Mouse (Mus musculus) left cerebral cortex, postnatal 36 days (tissue): ENCODE data around the gene Ifitm5. TPM values are rescaled to one million over a fixed set of nuclear protein-coding genes. Genes with fewer than 3 reads are reported as not detected.
A peak's percentile ranks its signal among the peaks of the same experiment; 100 is the strongest.

Source experiments
- DNase-seq, 2 experiments: peaks; one replicate each; pipeline ENCODE4 v3.0.0; 2021 to 2022; ENCODE audit warnings: low spot score in 2 of 2, mixed read lengths in 1 of 2
- intact Hi-C: fragments of 180-260 bp; cut with DNase I; formaldehyde crosslinking; loops from one replicate; pipeline ENCODE4 v1.15.1; 2025
- total RNA-seq, 2 experiments: library from RNA; stranded (reverse); gene quantifications; 2 replicates each; pipeline ENCODE4 v1.2.3; 2021

Ifitm5 gene
- total RNA-seq, 2 experiments from 2014 or later: not detected

- intact Hi-C loops: no loop called here
- no peak for DNase-seq
Measured at GRCm38 (mm10) chr7:140943356-140943755, 6.7 kb downstream of the Ifitm5 start.

DNA sequence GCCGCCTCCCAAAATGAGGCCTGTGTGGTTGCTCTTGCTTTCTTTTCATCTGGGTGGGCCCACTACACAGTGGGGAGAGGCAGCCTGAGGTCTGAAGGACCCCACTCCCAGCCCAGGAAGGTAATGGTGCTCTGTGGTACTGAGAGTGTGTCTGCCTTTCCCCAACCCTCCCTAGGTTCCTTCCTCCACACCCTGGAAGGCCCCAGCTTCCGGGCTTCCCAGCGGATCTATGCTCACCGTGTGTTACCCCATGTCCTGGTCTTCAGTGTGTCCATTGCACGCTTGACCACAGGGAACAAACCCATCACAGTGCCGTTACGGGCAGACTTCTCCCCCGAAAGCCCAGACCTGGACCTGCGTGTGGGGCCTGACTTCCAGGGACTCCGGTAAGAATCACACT is 7.3 kb downstream of the Ifitm5 start:
- intact Hi-C loops: no loop called here
- DNase-seq: no peak

GRCm38 (mm10) chr7:140942341-140942740 is 7.8 kb downstream of the Ifitm5 start:
- intact Hi-C loops: no loop called here
- no peak for DNase-seq

DNA sequence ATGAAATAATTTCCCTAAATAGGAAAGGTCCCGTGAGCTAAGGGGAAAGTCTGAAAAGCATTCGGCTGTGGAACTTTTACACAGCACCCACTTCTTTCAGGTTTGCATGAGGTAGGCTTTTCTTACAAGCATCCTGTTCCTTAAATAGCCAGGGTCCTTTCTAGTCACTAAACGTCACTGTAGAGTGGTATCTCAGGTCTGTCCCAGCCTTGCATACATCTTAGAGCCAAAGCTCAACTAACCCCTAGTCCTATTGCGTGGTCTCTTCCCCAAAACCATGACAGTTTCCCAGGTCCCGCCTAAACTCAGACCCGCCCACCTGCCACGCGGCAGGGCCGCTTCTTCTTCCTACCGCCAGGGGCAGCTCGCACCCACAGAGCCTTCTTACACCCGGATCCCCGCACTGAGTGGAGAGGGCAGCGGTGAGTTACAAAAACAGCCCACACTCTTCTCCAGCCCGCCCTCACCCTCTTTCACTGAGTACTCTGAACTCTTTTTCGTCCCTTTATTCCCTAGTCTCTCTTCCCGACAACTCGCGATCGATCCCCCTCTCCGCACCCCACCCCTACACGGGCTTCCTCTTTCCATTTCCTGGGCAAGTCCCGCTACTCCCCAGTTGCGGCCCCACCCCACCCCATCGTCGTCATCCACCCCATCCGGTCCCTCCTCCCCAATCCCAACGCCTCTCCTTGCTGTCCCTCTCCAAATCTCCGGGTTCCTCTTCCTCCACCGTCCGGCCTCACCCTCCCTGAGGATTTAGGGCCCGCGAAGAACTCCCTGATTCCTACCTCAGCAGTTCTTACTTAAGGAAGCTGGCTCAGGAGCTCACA is 8.7 kb downstream of the Ifitm5 start, which contains the start of gene Pgghg:
Pgghg (plus strand) TSS at position 170 of the 830 bp plus-strand sequence.
- intact Hi-C loops: no loop called here
- DNase-seq: peak; percentile 42 to 63

GRCm38 (mm10) chr7:140939669-140940171 is 10.4 kb downstream of the Ifitm5 start:
- DNase-seq: no peak
- intact Hi-C loops: no loop called here

DNA sequence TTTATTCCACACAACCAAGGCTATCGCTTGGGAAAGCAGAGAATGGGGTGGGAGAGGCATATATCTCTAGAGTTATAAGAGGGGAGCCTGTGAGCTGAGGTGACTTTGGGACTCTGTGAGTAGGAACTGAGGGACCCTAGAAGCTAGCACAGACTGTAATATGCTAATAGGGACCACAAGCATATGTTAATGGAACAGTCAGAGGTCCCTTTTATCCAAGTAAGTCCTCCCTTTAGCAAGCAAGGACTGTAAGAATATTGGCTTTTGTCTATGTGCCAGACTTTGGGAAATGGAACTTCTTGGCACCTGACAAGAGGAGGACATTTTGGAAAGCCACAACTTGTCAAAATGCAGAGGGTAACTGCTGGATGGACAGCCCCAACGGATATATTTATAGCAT is 11.2 kb downstream of the Ifitm5 start:
- no peak for DNase-seq
- intact Hi-C loops: no loop called here

DNA sequence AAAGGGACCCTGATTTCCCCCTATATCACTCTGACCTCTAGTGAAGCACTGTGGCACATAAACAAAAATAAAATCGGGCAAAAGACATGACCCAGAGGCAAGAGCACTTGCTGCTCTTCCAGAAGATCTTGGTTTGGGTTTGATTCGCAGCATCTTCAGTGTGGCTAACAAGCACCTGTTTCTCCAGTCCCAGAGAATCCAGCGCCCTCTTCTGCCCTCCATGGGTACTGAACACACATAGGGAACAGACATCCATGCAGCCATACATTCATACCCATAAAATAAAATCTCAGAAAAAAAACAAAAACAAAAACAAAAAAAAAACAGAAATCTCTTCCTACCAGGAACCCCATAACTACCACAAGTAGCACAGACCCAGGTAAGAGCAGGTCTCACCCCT is 11.7 kb downstream of the Ifitm5 start:
- DNase-seq: no peak
- intact Hi-C loops: no loop called here

DNA sequence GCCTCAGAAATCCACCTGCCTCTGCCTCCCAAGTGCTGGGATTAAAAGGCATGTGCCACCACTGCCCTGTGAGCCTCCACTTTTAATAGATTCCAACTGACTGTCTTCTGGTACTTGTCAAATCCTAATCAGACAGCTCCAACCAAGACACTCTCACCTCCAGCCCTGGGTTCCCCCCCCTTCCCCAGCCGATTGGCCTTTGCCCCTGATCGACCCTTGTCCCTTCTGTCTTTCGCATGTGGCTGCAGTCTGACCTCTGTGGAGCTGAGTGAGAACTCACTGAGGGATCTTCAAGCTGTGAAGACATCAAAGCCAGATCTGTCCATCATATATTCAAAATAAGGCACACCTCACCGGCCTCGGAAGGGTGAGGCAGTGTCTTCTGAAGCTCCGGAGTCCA is 22.9 kb downstream of the Ifitm5 start:
- no peak for DNase-seq
- intact Hi-C loops: no loop called here

GRCm38 (mm10) chr7:140923070-140923775 is 26.9 kb downstream of the Ifitm5 start:
- DNase-seq: peak in 1 of 2 experiments; percentile 13
- intact Hi-C loops: no loop called here

GRCm38 (mm10) chr7:140922398-140923069 is 27.6 kb downstream of the Ifitm5 start:
- peak; percentile 21 to 28 for DNase-seq
- intact Hi-C loops: no loop called here

GRCm38 (mm10) chr7:140921225-140921975 is 28.7 kb downstream of the Ifitm5 start:
- no peak for DNase-seq
- intact Hi-C loops: no loop called here

- DNase-seq: no peak
- intact Hi-C loops: no loop called here
Measured at GRCm38 (mm10) chr7:140920418-140921029, 29.6 kb downstream of the Ifitm5 start, which contains the start of gene Nlrp6. Gene Nlrp6 (plus strand): TSS chr7:140920902.

DNA sequence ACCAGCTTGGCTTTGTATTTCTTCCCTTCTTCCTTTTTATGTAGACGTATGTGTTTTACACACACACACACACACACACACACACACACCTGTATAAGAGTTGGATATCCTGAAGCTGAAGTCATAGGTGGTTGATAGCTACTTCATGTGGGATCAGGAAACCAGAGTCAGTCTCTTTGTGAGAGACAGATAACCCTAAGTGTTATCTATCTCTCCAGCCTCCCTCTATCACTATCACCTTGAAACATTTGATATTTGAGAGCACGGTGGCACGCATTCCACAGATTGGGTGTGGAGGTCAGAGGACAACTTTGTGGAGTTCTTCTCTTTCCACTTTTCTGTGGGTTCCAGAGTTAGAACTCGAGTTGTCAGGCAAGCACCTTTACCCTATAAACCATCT is 30.2 kb downstream of the Ifitm5 start:
- no peak for DNase-seq

DNA sequence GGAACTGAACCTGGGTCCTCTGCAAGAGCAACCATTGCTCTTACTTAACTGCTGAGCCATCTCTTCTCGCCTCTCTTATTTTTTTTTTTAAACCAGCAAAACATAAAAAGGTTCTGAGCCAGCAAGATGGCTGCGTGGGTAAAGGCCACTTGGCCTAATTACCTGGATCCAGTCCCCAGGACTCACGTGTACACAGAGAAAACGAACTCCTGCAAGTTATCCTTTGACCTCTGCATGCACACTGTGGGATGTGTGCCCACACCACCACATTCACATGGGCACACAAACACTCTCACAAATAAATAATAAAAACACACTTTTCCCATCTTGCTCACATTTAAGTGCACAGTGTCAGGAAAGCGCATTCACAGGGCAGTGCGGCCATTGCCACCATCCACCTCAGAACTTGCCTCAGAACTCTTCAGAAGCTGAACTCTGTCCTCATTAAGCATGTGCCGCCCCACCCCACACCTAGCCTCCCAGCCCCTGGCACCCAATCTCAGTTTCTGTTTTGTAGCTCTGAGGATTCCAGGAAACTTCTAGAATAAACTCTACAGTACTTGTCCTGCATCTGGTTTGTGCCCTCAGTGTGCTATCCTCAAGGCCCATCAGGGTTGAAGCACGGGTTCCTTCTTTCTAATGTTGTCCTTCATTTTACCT is 35.9 kb downstream of the Ifitm5 start:
- no peak for DNase-seq
- intact Hi-C loops: no loop called here

More for the DNA sequence above, 30.2 kb downstream of the Ifitm5 start:
- intact Hi-C loops: no loop called here

DNA sequence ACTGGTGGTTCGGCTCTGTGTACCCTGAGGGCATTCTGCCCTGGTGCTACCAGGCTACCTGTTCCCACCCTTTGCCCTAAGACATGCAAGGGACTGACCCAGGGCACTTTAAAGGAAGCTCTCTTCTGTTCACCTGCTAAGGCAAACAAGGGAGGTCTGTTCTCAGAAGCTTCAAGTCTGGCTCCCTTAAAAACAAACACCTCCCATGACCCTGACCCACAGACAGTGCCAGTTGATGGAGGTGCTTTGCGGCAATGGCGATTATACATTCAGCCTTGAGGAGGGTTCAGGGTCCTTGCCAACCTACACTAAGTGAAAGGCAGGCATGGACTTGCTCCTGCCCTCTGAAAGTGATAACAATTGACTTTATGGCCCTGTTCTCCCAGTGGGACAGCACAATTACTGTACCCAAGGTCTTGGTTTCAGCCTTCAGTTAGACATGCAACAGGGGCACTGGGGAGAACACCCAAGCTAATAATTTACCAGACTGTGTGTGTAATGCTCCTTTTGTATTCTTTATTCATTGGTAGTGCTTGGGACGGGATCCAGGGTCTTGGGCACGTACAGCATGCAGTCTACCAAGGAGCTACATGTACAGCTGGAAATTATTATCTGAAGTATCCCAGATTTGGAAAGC is 37.1 kb downstream of the Ifitm5 start:
- intact Hi-C loops: no loop called here
- no peak for DNase-seq

GRCm38 (mm10) chr7:140912293-140912692 is 37.8 kb downstream of the Ifitm5 start:
- intact Hi-C loops: no loop called here
- DNase-seq: peak in 1 of 2 experiments; percentile 35

- DNase-seq: peak; percentile 56 to 72
- intact Hi-C loops: loop anchor here (1.0 to 5.0 kb wide), 2 partner anchors 140 to 269 kb away; no protein-coding TSS in a partner anchor
Measured at GRCm38 (mm10) chr7:140908634-140909107, 41.4 kb downstream of the Ifitm5 start.

DNA sequence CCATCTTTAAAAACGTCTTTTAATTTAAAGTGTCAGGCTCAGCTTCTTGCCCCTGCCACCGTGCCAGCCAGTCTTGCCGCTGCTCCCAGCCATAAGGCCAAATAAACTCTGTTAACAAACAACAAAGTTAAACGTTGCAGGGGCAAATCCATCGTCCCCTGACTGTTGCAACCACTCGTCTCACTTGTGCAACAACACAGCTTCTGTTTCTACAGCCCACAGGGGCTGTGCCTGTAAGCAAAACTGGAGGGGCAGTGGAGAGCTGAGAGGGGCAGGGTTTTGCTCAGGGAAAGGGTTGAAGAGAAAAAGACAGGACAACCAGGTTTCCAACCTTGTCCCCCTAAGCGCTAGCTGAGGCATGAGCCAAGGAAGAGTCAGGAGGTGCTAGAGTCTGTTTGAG is 41.9 kb downstream of the Ifitm5 start:
- intact Hi-C loops: loop anchor here (5.0 kb wide), 1 partner anchor 269 kb away; no protein-coding TSS in a partner anchor
- no peak for DNase-seq
